Mouse (Mus musculus): ENCODE results near the gene Celsr2. TPM values are rescaled to one million over a fixed set of nuclear protein-coding genes. Genes with fewer than 3 reads are reported as not detected.

Celsr2 gene
- polyA plus RNA-seq, 1 experiment from 2014 or later, result 11.0 TPM

GRCm38 (mm10) chr3:108410359-108410714, 5.0 kb downstream of the Celsr2 start:
- H3K4me1 ChIP-seq, result peaks cover 36% of the 10 kb centered on the region
- H3K27me3 ChIP-seq, result peaks cover 9% of the 10 kb centered on the region; the same call in 1 of the 2 replicates
- peak overlapping the region; percentile 75 for H3K27ac ChIP-seq
- 23% methylated on average over 5 of the region's 5 CpGs for WGBS
- ATAC-seq (ENCODE audit: insufficient number of reproducible peaks, insufficient read depth, low FRiP score, low TSS enrichment), result no peak
- peaks cover 31% of the 10 kb centered on the region for H3K36me3 ChIP-seq
- peak overlapping the region; percentile 13; the same call in 1 of the 2 replicates for H3K4me3 ChIP-seq
- peak overlapping the region; percentile 33 for H3K4me2 ChIP-seq (replicated peaks)
- H3K9me3 ChIP-seq, result peaks cover 13% of the 10 kb centered on the region
- 0 out of 2 replicates have a peak overlapping the region, but pooled peaks have one; percentile 29 for H3K9ac ChIP-seq

DNA sequence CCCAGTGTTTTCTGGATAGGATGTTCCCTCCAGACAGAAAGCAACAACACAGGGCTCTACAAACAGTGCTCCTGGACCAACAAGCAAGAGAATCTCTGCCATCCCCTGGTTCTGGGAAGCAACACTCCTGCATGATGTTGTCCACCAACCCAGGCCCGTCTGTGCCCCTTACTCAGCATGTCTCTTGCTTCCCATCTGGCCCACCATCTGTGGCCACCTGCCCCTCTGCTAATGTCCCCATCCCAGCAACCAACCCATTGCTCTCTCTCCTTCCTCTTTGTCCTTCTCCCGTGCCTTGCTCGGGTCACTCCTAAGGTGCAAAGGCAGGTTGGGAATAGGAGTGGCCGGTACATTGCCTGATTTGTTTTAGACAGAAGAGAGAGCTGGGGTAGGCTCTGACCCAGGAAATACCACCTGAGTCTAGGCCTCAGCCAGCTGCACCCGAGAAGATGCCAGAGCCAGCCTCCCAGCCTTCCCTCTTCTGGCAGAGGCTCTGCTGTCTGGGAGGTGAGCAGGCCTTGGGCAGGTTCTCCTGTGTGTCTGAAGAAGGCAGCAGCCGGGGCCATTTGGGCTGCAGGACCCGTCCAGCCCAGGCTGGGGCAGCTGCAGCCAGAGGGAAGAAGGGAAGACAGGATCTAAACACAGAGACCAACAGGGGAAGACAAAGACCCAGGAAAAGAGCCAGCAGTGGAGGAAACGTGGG, 5.5 kb downstream of the Celsr2 start:
- Histone ChIP-seq H3K9ac (0 out of 2 replicates have a peak overlapping the region, but pooled peaks have one; percentile 29), H3K4me2 (replicated peaks) (peak overlapping the region; percentile 33), H3K36me3 (peaks cover 31% of the 10 kb centered on the region), H3K27ac (peak overlapping the region; percentile 75), H3K27me3 (peaks cover 3% of the 10 kb centered on the region; the same call in 1 of the 2 replicates), H3K4me1 (peaks cover 36% of the 10 kb centered on the region), H3K4me3 (peak overlapping the region; percentile 13; the same call in 1 of the 2 replicates), H3K9me3 (peaks cover 13% of the 10 kb centered on the region)
- WGBS, result 53% methylated on average over 8 of the region's 8 CpGs
- ATAC-seq (ENCODE audit: insufficient number of reproducible peaks, insufficient read depth, low FRiP score, low TSS enrichment), result no peak

DNA sequence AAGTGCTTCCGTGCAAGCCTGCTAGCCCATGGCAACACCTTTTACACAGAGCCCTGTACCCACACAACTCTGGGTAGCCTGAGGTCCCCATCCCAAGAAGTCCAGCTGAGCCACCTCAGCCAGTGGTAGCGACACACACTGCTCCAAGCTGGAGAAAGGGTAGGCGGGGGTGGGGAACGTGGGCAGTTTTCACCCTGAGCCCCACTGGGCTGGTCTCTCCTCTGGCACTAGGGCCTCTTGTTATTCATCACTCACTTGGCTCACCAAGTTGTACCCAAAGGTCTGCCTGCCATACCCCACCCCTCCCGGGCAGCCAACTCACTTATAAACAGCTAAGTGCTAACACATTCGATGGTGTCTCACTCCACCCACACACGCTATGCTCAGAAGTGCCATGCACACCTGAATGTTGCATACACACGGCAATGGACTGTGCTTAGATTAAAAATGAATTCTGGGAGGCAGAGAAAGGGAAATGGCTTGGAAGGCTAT, 6.8 kb downstream of the Celsr2 start:
- H3K4me1 ChIP-seq, result peaks cover 33% of the 10 kb centered on the region
- H3K4me3 ChIP-seq, result no peak overlapping the region
- no peak for ATAC-seq (ENCODE audit: insufficient number of reproducible peaks, insufficient read depth, low FRiP score, low TSS enrichment)
- no peaks in the 10 kb centered on the region; the same call in 1 of the 2 replicates for H3K27me3 ChIP-seq
- H3K36me3 ChIP-seq, result peaks cover 23% of the 10 kb centered on the region
- H3K4me2 ChIP-seq (replicated peaks), result no peak overlapping the region
- peaks cover 6% of the 10 kb centered on the region; the same call in 1 of the 2 replicates for H3K9me3 ChIP-seq
- no peak overlapping the region for H3K27ac ChIP-seq
- WGBS, result 89% methylated on average over 8 of the region's 8 CpGs
- no peak overlapping the region for H3K9ac ChIP-seq

DNA sequence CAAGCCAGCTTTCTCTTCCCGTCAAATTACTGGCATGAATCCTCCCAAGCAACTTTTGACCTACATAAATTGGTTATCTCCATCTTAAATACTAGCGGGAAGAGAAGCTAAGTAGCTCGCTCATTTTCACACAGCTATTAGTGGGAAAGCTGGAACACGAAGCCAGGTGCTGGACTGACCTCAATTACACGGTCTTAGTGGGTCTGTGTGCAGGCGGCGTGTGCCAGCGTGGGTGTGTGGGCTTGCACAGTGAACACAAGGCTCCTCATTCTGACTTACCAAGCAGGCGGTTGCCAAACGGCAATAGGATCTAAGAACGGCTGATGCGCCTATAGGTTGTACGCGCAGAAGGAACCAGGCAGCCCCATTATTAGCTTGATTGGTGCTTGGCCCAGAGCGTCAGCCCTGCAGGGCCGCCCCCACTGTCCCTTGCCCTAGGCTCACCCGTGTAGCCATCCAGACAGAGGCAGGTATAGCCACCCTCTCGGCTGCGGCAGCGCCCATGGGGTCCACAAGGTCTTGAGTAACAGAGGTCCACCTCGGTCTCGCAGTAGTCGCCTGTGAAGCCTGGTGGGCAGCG, 9.0 kb downstream of the Celsr2 start:
- Histone ChIP-seq H3K9ac (no peak overlapping the region), H3K4me2 (replicated peaks) (no peak overlapping the region), H3K36me3 (peaks cover 4% of the 10 kb centered on the region; the same call in 1 of the 2 replicates), H3K27ac (no peak overlapping the region), H3K4me1 (peaks cover 32% of the 10 kb centered on the region), H3K9me3 (no peaks in the 10 kb centered on the region), H3K27me3 (no peaks in the 10 kb centered on the region; the same call in 1 of the 2 replicates), H3K4me3 (no peak overlapping the region)
- 89% methylated on average over 24 of the region's 24 CpGs for WGBS
- no peak for ATAC-seq (ENCODE audit: insufficient number of reproducible peaks, insufficient read depth, low FRiP score, low TSS enrichment)

GRCm38 (mm10) chr3:108405536-108406305, 9.6 kb downstream of the Celsr2 start:
- Histone ChIP-seq H3K4me3 (no peak overlapping the region), H3K27ac (0 out of 2 replicates have a peak overlapping the region, but pooled peaks have one; percentile 23), H3K4me2 (replicated peaks) (peak overlapping the region; percentile 25; the same call in 1 of the 2 replicates), H3K27me3 (no peaks in the 10 kb centered on the region; the same call in 1 of the 2 replicates), H3K9ac (no peak overlapping the region), H3K9me3 (no peaks in the 10 kb centered on the region), H3K36me3 (peaks cover 4% of the 10 kb centered on the region; the same call in 1 of the 2 replicates), H3K4me1 (peaks cover 27% of the 10 kb centered on the region)
- no peak for ATAC-seq (ENCODE audit: insufficient number of reproducible peaks, insufficient read depth, low FRiP score, low TSS enrichment)
- 50% methylated on average over 14 of the region's 14 CpGs for WGBS

GRCm38 (mm10) chr3:108402528-108402920, 12.8 kb downstream of the Celsr2 start:
- Histone ChIP-seq H3K4me3 (no peak overlapping the region), H3K27ac (0 out of 2 replicates have a peak overlapping the region, but pooled peaks have one; percentile 17), H3K4me2 (replicated peaks) (no peak overlapping the region), H3K27me3 (no peaks in the 10 kb centered on the region), H3K9ac (no peak overlapping the region), H3K9me3 (no peaks in the 10 kb centered on the region), H3K4me1 (peaks cover 17% of the 10 kb centered on the region), H3K36me3 (peaks cover 5% of the 10 kb centered on the region)
- WGBS, result 90% methylated on average over 15 of the region's 15 CpGs
- ATAC-seq (ENCODE audit: insufficient number of reproducible peaks, insufficient read depth, low FRiP score, low TSS enrichment), result no peak

- Histone ChIP-seq H3K9ac (peak overlapping the region; percentile 20), H3K4me1 (peaks cover 17% of the 10 kb centered on the region), H3K4me3 (no peak overlapping the region), H3K9me3 (no peaks in the 10 kb centered on the region), H3K27ac (peak overlapping the region; percentile 17; the same call in 1 of the 2 replicates), H3K36me3 (peaks cover 5% of the 10 kb centered on the region), H3K4me2 (replicated peaks) (peak overlapping the region; percentile 37), H3K27me3 (no peaks in the 10 kb centered on the region)
- WGBS, result 36% methylated on average over 22 of the region's 22 CpGs
- ATAC-seq (ENCODE audit: insufficient number of reproducible peaks, insufficient read depth, low FRiP score, low TSS enrichment), result peak; percentile 70
Measured at GRCm38 (mm10) chr3:108401692-108402527, 13.4 kb downstream of the Celsr2 start.

DNA sequence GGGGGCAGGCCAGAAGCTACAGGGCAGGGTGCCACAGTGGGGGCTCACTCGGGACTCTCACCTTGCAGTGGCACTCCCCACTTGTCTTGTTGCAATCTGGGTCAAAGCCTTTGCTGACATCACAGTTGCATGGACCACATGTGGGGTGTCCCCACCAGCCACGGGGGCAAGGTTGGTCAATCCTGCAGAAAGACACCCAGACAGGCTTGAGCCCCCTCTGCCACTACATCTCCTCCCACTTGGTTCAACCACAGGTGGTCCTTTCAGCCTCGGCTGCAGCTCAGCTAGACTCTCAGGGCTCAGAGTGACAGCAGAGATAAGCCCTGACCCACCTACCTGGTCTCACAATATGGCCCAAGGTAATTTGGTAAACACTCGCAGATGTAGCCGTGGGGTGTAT, 14.9 kb downstream of the Celsr2 start:
- Histone ChIP-seq H3K4me2 (replicated peaks) (no peak overlapping the region), H3K36me3 (peaks cover 19% of the 10 kb centered on the region), H3K4me1 (peaks cover 11% of the 10 kb centered on the region), H3K27me3 (no peaks in the 10 kb centered on the region), H3K4me3 (no peak overlapping the region), H3K9me3 (no peaks in the 10 kb centered on the region), H3K9ac (no peak overlapping the region), H3K27ac (no peak overlapping the region)
- WGBS, result 81% methylated on average over 5 of the region's 5 CpGs
- no peak for ATAC-seq (ENCODE audit: insufficient number of reproducible peaks, insufficient read depth, low FRiP score, low TSS enrichment)

- no peak overlapping the region for H3K9ac ChIP-seq
- peaks cover 22% of the 10 kb centered on the region; the same call in 1 of the 2 replicates for H3K36me3 ChIP-seq
Measured at GRCm38 (mm10) chr3:108398281-108398680, 17.1 kb downstream of the Celsr2 start.

GRCm38 (mm10) chr3:108392793-108393192, 22.6 kb downstream of the Celsr2 start:
- H3K4me2 ChIP-seq (replicated peaks), result peak overlapping the region; percentile 29
- WGBS, result 51% methylated on average over 15 of the region's 15 CpGs
- H3K9me3 ChIP-seq, result no peaks in the 10 kb centered on the region
- no peak for ATAC-seq (ENCODE audit: insufficient number of reproducible peaks, insufficient read depth, low FRiP score, low TSS enrichment)
- H3K27ac ChIP-seq, result no peak overlapping the region
- no peaks in the 10 kb centered on the region for H3K27me3 ChIP-seq
- H3K36me3 ChIP-seq, result peaks cover 18% of the 10 kb centered on the region
- H3K4me1 ChIP-seq, result peaks cover 19% of the 10 kb centered on the region
- peak overlapping the region; percentile 15; the same call in 1 of the 2 replicates for H3K9ac ChIP-seq
- H3K4me3 ChIP-seq, result no peak overlapping the region

More at GRCm38 (mm10) chr3:108398281-108398680, 17.1 kb downstream of the Celsr2 start:
- H3K4me2 ChIP-seq (replicated peaks), result no peak overlapping the region
- no peaks in the 10 kb centered on the region for H3K9me3 ChIP-seq
- ATAC-seq (ENCODE audit: insufficient number of reproducible peaks, insufficient read depth, low FRiP score, low TSS enrichment), result no peak
- WGBS, result 88% methylated on average over 9 of the region's 9 CpGs
- H3K4me1 ChIP-seq, result peaks cover 6% of the 10 kb centered on the region
- no peaks in the 10 kb centered on the region for H3K27me3 ChIP-seq
- H3K27ac ChIP-seq, result no peak overlapping the region
- no peak overlapping the region for H3K4me3 ChIP-seq
